Mouse (Mus musculus): ENCODE results near the gene Sgsm1.

DNA sequence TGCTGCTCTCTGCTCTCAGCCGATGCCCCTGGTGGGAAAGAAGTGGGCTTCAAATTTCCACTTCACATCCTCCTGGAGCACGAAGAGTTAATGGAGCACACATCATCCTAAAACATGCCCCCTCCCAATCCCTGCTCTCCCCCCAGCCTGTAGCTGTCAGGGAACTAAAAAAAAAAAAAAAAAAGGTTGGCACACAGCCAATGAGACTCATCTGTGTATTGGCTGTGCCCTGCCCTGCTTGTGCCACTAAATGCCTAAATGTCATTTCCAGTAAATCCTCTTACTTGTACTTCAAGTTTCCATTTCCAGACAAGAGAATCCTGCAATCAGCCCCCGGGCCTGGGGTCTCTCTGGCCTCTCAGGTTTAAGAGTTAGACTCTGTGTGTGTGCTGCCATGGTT is 47.1 kb upstream of the Sgsm1 start:
- TF ChIP-seq CTCF (IDR thresholded peaks at IDR 0.05; ENCODE audit: low read depth), result no peak
- TF ChIP-seq EP300 (IDR thresholded peaks at IDR 0.05; ENCODE audit: low read depth), result no peak
